ENCODE assay signal across 1 mouse cellular context in genomic region chr4:149123432-149123831, GRCm38 (mm10).
TF ChIP-seq lines count a peak whose summit lies in the region.

No protein-coding gene starts in this region.

TF ChIP-seq in ES-E14, 5 proteins besides CTCF, POLR2A, EP300 and RAD21:
- no peak for TF ChIP-seq CHD2 (IDR thresholded peaks at IDR 0.05; ENCODE audit: low read depth, low read length)
- no peak for TF ChIP-seq MAFK (IDR thresholded peaks at IDR 0.05; ENCODE audit: insufficient read depth, low read depth, low read length)
- no peak for TF ChIP-seq ZC3H11A (IDR thresholded peaks at IDR 0.05; ENCODE audit: borderline replicate concordance, low read depth, low read length)
- TF ChIP-seq HCFC1 (IDR thresholded peaks at IDR 0.05; ENCODE audit: borderline replicate concordance, insufficient read depth, low read length): no peak
- TF ChIP-seq ZNF384 (IDR thresholded peaks at IDR 0.05; ENCODE audit: low read depth, low read length): no peak
